Mouse (Mus musculus) gastrocnemius, adult 2 months (tissue): ENCODE results near the gene S100a3. TPM values are rescaled to one million over a fixed set of nuclear protein-coding genes. Genes with fewer than 3 reads are reported as not detected.

Source experiments
- DNase-seq: peaks from one replicate; pipeline ENCODE4 v3.0.0; 2022
- H3K27ac ChIP-seq: fragments of 200-600 bp; 2 replicates; pipeline ENCODE4 v1.8.1; 2022; ENCODE audit warnings: mild to moderate bottlenecking
- H3K4me3 ChIP-seq: fragments of 200-600 bp; 2 replicates; pipeline ENCODE4 v1.8.1; 2022; ENCODE audit warnings: mild to moderate bottlenecking, moderate library complexity
- CTCF ChIP-seq: fragments of 200-600 bp; IDR thresholded peaks from 2 replicates; pipeline ENCODE4 v1.8.1; 2022; ENCODE audit warnings: antibody characterized with exemption, mild to moderate bottlenecking, moderate library complexity
- intact Hi-C: fragments of 180-260 bp; cut with DNase I; formaldehyde crosslinking; loops from one replicate; pipeline ENCODE4 v1.15.1; 2025
- total RNA-seq, 2 experiments: library from RNA; stranded (reverse); gene quantifications; 2 replicates each; pipeline ENCODE4 v1.2.3; 2021

S100a3 gene
- total RNA-seq, 2 experiments from 2014 or later, result not detected

- no peak for DNase-seq
- Histone ChIP-seq H3K27ac (no peak overlapping the region), H3K4me3 (no peak overlapping the region)
- no peak for TF ChIP-seq CTCF
- intact Hi-C loops, result no loop called here
Observed at GRCm38 (mm10) chr3:90625496-90625895, 65.1 kb downstream of the S100a3 start.

GRCm38 (mm10) chr3:90626266-90627021 is 66.1 kb downstream of the S100a3 start:
- no peak for DNase-seq
- H3K27ac ChIP-seq, result no peak overlapping the region
- TF ChIP-seq CTCF, result no peak
- intact Hi-C loops, result no loop called here
- no peak overlapping the region for H3K4me3 ChIP-seq

GRCm38 (mm10) chr3:90627366-90627765 is 67.0 kb downstream of the S100a3 start:
- no peak overlapping the region for H3K4me3 ChIP-seq
- no peak for DNase-seq
- no peak for TF ChIP-seq CTCF
- no peak overlapping the region for H3K27ac ChIP-seq
- intact Hi-C loops, result no loop called here

GRCm38 (mm10) chr3:90627807-90628206 is 67.4 kb downstream of the S100a3 start:
- peak; percentile 61 for TF ChIP-seq CTCF
- no peak overlapping the region for H3K27ac ChIP-seq
- intact Hi-C loops, result no loop called here
- no peak for DNase-seq
- H3K4me3 ChIP-seq, result no peak overlapping the region

GRCm38 (mm10) chr3:90629298-90629697 is 68.9 kb downstream of the S100a3 start:
- intact Hi-C loops, result no loop called here
- Histone ChIP-seq H3K4me3 (no peak overlapping the region), H3K27ac (no peak overlapping the region)
- no peak for DNase-seq
- no peak for TF ChIP-seq CTCF

- no peak overlapping the region for H3K4me3 ChIP-seq
- no peak for DNase-seq
- intact Hi-C loops, result no loop called here
- no peak for TF ChIP-seq CTCF
- no peak overlapping the region for H3K27ac ChIP-seq
Observed at GRCm38 (mm10) chr3:90631984-90632383, 71.6 kb downstream of the S100a3 start.

- no peak for TF ChIP-seq CTCF
- intact Hi-C loops, result no loop called here
- H3K4me3 ChIP-seq, result no peak overlapping the region
Observed at GRCm38 (mm10) chr3:90638511-90639275, 78.3 kb downstream of the S100a3 start.

GRCm38 (mm10) chr3:90639511-90640154 is 79.3 kb downstream of the S100a3 start:
- intact Hi-C loops, result no loop called here
- H3K4me3 ChIP-seq, result no peak overlapping the region
- peak; percentile 49 for DNase-seq
- no peak overlapping the region for H3K27ac ChIP-seq
- peak; percentile 72 for TF ChIP-seq CTCF

More at GRCm38 (mm10) chr3:90638511-90639275, 78.3 kb downstream of the S100a3 start:
- H3K27ac ChIP-seq, result no peak overlapping the region
- no peak for DNase-seq

- no peak overlapping the region for H3K4me3 ChIP-seq
- H3K27ac ChIP-seq, result no peak overlapping the region
- no peak for TF ChIP-seq CTCF
- no peak for DNase-seq
- intact Hi-C loops, result no loop called here
Observed at GRCm38 (mm10) chr3:90640981-90641380, 80.6 kb downstream of the S100a3 start.

GRCm38 (mm10) chr3:90644220-90644619 is 83.8 kb downstream of the S100a3 start:
- peak; percentile 72 for TF ChIP-seq CTCF
- no peak overlapping the region for H3K4me3 ChIP-seq
- peak; percentile 62 for DNase-seq
- no peak overlapping the region for H3K27ac ChIP-seq
- intact Hi-C loops, result no loop called here

GRCm38 (mm10) chr3:90647291-90647690 is 86.9 kb downstream of the S100a3 start:
- no peak for TF ChIP-seq CTCF

GRCm38 (mm10) chr3:90648981-90649380 is 88.6 kb downstream of the S100a3 start:
- intact Hi-C loops, result no loop called here
- no peak for TF ChIP-seq CTCF
- no peak overlapping the region for H3K4me3 ChIP-seq

More at GRCm38 (mm10) chr3:90647291-90647690, 86.9 kb downstream of the S100a3 start:
- no peak for DNase-seq
- Histone ChIP-seq H3K4me3 (no peak overlapping the region), H3K27ac (no peak overlapping the region)
- intact Hi-C loops, result no loop called here

GRCm38 (mm10) chr3:90649832-90650231 is 89.5 kb downstream of the S100a3 start:
- intact Hi-C loops, result loop anchor here (5.0 kb wide), 1 partner anchor 238 kb away; no protein-coding TSS in a partner anchor
- no peak overlapping the region for H3K4me3 ChIP-seq
- DNase-seq, result no peak
- no peak for TF ChIP-seq CTCF
- H3K27ac ChIP-seq, result no peak overlapping the region

More at GRCm38 (mm10) chr3:90648981-90649380, 88.6 kb downstream of the S100a3 start:
- no peak overlapping the region for H3K27ac ChIP-seq
- no peak for DNase-seq

Other genes starting within 250 kb of the S100a3 start
- gene Slc27a3, start 170.6 kb upstream of the S100a3 start, total RNA-seq, result 1 to 10 TPM in 1 of 2 experiments, under 1 TPM in 1; 0.97 to 1.3 TPM
- gene Ints3, start 127.0 kb upstream of the S100a3 start, total RNA-seq, result 10 to 100 TPM; 14.0 to 17.2 TPM
- gene Npr1, start 94.7 kb upstream of the S100a3 start, total RNA-seq, result 1 to 10 TPM; 6.5 to 8.3 TPM
- gene Ilf2, start 84.5 kb upstream of the S100a3 start, total RNA-seq, result 10 to 100 TPM; 26.1 to 30.7 TPM
- gene Snapin, start 69.5 kb upstream of the S100a3 start, total RNA-seq, result 10 to 100 TPM; 71.8 to 74.4 TPM
- gene Chtop, start 51.1 kb upstream of the S100a3 start, total RNA-seq, result 100 to 1,000 TPM; 104 to 111 TPM
- gene S100a1, start 46.2 kb upstream of the S100a3 start, total RNA-seq, result 100 to 1,000 TPM; 151 to 202 TPM
- gene S100a13, start 46.1 kb upstream of the S100a3 start, total RNA-seq, result 10 to 100 TPM; 11.9 to 15.5 TPM
- under 1 TPM in 1 of 2 experiments, not detected in 1; 0.36 TPM for gene S100a14, start 33.7 kb upstream of the S100a3 start, total RNA-seq
- 10 to 100 TPM; 52.3 to 67.7 TPM for gene S100a16, start 23.3 kb upstream of the S100a3 start, total RNA-seq
- gene S100a2, start 29.7 kb downstream of the S100a3 start, total RNA-seq, result not detected
- gene Gm42674, start 41.3 kb downstream of the S100a3 start, total RNA-seq, result not detected
- 10 to 100 TPM in 1 of 2 experiments, 1 to 10 TPM in 1; 9.5 to 17.4 TPM for gene S100a4, start 43.2 kb downstream of the S100a3 start, total RNA-seq
- 1 to 10 TPM in 1 of 2 experiments, not detected in 1; 2.7 TPM for gene S100a5, start 47.9 kb downstream of the S100a3 start, total RNA-seq
- 100 to 1,000 TPM in 1 of 2 experiments, 10 to 100 TPM in 1; 52.2 to 123 TPM for gene S100a6, start 52.3 kb downstream of the S100a3 start, total RNA-seq
- gene S100a7a, start 93.4 kb downstream of the S100a3 start, total RNA-seq, result under 1 TPM in 1 of 2 experiments, not detected in 1; 0.17 TPM
- gene S100a8, start 108.4 kb downstream of the S100a3 start, total RNA-seq, result not detected
- under 1 TPM in 1 of 2 experiments, not detected in 1; 0.89 TPM for gene S100a9, start 135.1 kb downstream of the S100a3 start, total RNA-seq
- not detected for gene Pglyrp4, start 166.3 kb downstream of the S100a3 start, total RNA-seq
- gene Gm5849, start 217.3 kb downstream of the S100a3 start, total RNA-seq, result not detected